Mouse (Mus musculus) gastrocnemius, postnatal 25 days (tissue): ENCODE measurements at regions not wholly inside any gene's neighbourhood (a gene's known extent, or its start where the extent isn't known, plus 50 kb on each side); places are given as distances from the start of the nearest gene placed in this dataset.

ENCODE experiments used
- DNase-seq: peaks from one replicate; pipeline ENCODE4 v3.0.0; 2022

DNA sequence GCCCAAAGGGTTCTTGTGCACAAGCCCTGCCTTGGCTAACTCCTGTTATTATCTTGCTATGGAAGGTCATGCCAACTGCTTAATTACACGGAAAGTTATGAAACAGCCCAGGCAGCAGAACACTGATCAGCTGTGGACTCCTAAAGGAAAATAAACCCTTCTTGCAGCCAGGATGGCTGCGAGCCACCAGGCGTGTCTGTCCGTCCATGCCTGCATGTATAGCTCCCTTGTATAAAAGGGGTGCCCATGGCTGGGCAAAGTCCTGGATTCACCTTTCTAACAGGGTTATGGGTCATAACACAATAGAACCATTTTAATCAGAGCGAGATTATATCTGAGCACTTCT, 169.9 kb upstream of the Map3k1 start:
- no peak for DNase-seq

- no peak for DNase-seq
Observed at GRCm38 (mm10) chr13:111979428-111980204, 170.8 kb upstream of the Map3k1 start.

DNA sequence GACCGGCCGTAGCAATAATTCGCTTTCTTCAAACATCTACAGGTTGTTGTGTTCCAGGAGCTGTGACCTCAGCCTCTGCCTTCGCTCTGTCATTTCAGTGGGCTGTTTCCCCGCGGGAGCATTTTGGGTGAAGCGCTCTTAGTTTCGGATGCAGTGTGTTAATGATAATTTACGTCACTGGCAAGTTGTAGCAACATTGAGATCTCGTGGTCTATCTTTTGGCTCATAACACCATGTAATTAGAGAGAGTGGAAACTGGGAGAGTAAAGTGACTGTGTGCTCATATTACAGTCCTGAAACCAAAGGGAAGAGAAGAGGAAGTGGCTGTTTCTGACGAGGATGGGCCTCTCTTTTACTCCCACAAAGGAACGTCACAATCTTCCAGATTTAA, 171.4 kb upstream of the Map3k1 start:
- no peak for DNase-seq

GRCm38 (mm10) chr13:111981103-111981502, 172.3 kb upstream of the Map3k1 start:
- no peak for DNase-seq

GRCm38 (mm10) chr13:111982796-111983460, 174.1 kb upstream of the Map3k1 start:
- no peak for DNase-seq

DNA sequence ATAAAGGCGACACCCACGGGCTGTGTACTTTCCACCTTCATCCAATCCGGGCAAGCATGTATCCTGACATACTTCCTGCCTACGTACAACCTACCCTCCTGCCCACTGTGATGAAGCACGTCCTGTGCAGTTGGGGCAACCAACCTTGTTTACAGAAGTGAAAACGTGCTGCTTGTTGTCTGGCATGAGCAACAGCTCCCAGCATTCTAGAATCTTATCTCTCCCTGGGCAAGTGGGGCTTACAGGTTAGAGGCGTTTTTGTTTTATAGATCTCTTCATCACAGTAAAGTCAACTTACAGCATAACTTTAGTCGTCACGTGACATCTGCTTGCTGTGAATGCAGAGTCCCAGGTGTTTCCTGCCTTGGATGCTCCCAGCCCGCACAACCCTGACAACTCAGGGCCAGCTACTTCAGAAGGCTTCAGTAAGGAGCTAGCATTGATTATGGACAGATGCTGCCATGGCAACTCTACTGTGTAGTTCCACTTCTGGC, 175.3 kb upstream of the Map3k1 start:
- no peak for DNase-seq

GRCm38 (mm10) chr13:111985406-111985805, 176.6 kb upstream of the Map3k1 start:
- DNase-seq, result no peak

GRCm38 (mm10) chr13:111986681-111987080, 177.9 kb upstream of the Map3k1 start:
- no peak for DNase-seq

DNA sequence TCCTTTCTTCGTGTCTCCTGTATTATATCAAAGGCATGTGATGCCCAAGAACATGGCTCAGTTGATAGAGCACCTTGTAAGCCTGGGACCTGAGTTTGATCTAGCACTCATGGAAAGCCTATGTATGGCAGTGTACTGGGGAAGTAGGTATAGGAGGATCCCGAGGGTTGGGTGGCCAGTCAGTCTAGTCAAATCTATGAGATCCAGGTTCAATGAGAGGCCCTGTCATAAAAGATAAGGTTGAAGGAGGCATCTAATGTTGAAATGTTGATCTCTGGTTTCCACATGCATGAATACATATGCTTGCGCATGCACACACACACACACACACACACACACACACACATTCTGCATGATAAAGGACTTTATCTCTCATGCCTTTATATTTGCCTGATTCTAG, 178.6 kb upstream of the Map3k1 start:
- DNase-seq, result no peak

DNA sequence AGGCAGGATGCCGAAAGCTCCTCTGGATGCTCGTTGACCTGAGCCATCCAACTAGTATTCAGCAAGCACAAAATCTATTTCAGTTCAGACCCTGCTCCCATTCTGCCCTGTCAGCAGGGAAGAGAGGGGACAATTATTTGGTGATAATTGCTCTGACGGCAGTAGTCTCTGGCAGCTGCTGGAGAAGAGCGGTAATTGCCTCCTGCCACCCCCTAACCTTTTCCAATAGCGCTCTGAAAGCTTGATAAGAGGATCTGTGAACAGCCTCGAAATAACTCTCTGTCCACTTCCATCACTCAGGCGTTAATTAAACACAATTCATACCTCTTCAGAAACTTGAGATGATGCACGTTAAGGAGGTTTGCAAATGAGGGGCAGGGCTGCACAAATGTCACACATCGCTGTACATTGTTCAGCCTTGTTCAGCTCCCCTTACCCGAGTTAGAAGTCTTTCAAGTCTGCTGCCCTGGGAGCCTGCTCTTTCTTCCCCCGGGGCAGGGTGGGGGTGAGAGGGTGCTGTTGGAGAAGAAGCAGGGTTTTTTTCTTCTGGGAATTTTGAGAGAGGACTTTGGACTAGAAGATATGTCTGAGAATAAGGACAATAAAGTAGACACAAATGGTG, 182.2 kb upstream of the Map3k1 start:
- no peak for DNase-seq

GRCm38 (mm10) chr13:111992075-111992847, 183.5 kb upstream of the Map3k1 start:
- DNase-seq, result no peak

DNA sequence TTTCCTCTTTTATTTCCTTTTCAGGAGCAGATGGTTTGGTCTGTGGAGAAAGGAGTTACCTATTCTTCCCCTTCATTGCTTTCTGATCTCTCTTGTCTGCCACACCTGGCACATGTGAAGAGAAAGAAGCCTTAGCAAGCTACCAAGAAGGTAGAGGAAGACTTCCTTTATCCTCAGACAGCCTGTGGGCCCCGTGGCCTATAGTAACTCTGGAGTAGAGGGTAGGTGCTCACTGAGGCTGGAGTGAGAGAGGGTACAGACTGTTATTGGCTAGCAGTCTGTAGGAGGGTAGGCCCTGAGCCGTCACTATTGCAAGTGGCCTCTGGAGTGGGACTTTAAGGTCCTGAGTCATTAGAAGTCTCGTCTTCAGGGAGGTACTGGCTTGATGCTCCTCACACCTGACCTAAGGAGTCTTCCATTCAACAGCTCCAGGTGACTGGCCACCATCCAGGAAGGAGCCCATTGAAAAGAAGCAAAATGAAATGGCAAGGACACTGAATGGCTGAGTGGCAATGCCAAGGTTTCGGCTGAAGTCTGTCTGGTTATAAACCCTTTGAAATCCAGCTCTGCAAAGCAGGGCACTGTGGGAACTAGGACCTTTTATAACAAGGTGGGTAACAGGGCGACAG, 186.2 kb upstream of the Map3k1 start:
- no peak for DNase-seq

DNA sequence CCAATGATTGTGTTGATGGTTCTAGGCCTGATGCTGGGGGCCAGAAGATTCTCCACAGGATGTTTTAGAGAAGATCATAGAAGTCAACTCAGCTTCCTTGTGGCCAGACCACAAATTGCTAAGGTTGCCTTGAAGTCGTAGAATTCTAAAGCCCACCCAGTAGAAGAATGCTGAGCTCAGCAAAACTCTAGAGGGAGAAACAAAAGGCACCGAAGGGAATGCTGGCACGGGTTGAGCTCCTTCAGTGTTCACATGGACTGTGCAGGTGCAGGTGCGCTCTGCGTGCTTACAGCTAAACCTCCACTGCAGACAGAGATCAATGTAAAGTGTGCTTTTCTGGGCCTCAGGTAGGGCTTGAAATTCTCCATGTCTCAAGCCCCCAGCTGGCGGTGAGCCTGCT, 186.9 kb upstream of the Map3k1 start:
- DNase-seq, result no peak

GRCm38 (mm10) chr13:111996910-111997309, 188.1 kb upstream of the Map3k1 start:
- peak; percentile 82 for DNase-seq

- DNase-seq, result no peak
Observed at GRCm38 (mm10) chr13:111997980-111998945, 189.5 kb upstream of the Map3k1 start.

GRCm38 (mm10) chr13:111999647-112000292, 191.0 kb upstream of the Map3k1 start:
- no peak for DNase-seq

DNA sequence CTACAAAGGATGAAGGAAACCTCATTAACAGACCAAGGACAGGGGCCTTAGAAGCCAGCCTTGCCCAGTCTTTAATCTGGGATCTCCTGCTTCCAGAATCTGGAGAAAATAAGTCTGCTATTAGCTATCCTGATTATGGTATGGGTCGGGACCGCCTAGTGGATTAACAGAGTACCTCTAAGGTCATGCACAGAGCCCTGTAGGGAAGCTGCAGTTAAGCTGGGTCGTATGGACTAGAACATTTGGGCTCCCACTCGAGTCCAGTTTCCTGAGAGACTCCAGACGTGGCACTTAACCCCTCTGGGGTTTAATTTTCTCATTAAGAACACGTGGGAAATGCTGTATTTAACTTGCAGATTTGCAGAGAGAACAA, 191.5 kb upstream of the Map3k1 start:
- DNase-seq, result no peak

DNA sequence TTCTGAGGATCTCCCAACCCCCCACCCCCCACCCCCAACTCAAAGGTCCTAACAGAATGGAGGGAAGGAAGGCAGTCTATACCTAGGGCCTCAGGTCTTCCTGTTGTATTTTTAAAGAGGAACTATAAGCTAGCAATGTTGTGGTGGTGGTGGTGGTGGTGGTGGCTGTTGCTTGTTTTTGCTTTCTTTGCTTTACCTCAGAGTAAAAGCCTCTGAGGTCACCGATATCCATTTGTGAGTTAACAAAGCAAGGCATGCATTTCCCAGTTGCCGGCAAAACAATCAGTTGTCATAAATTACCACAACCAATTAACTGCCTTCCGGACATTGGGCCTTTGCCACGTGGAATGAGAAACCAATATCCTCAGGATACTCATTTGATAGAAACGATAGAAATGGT, 191.9 kb upstream of the Map3k1 start:
- no peak for DNase-seq

DNA sequence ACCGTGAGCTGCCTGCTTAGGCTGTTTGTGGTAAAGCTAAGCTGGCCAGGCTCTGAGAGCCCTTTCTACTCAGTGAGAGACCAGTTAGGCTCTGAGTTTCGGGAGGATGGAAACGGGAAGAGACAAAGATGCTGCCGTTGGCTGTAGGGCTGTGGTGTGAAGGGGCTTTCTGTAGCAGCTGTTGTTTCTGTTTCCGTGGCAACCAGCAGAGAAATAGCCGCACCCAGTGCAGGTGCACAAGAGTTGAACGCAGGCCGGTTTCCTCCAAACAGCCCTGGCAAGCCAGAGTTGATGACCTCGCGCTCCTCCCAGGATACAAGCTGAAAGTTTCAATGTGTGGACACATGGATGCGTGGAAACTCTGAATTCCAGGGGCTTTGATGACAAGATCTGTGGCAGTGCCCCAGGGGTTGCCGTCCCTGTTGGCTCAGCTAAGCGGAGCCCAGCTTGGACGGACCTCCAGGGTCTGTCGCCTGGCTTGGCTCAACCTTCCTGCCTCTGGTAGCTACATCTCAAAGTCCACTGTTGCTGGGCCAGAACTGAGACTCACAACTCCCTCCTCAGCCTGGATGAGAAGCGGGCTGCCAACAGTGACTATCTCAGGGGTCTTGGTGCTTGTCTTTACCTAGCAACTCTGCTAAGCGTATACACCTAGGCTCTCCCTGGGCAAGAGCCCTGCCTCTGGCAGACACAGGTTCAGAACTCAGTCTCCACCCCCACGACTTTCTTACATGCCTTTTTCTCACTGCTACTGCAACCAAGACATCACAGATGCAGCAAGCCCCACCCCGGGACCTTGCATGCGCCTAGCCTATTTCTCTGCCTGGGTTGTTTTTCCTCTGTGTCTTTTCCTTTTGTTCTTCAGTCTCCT, 192.6 kb upstream of the Map3k1 start:
- peak; percentile 71 for DNase-seq
